Mouse (Mus musculus) heart, postnatal 0 days (tissue): Measurements from ENCODE around the gene Spag9. TPM values are rescaled to one million over a fixed set of nuclear protein-coding genes. Genes with fewer than 3 reads are reported as not detected.

Experiments
- ATAC-seq: fragments of 200-750 bp; cut with Nextera tagmentation; 2 replicates; pipeline ENCODE4 v1.8.0; 2017; ENCODE audit warnings: low read depth, moderate number of reproducible peaks, moderate library complexity; ENCODE audit not compliant: insufficient read depth
- DNase-seq: peaks from one replicate; pipeline ENCODE4 v3.0.0-alpha.2; 2016; ENCODE audit warnings: low spot score
- H3K27ac ChIP-seq: fragments of 300-500 bp; sonication (generic); 2 replicates; pipeline ENCODE4 v1.5.1; 2014; ENCODE audit warnings: low read depth, mild to moderate bottlenecking
- H3K27me3 ChIP-seq: fragments of 300-500 bp; sonication (generic); 2 replicates; pipeline ENCODE4 v1.6.1; 2014; ENCODE audit warnings: low read length, mixed read lengths; ENCODE audit not compliant: control insufficient read depth, insufficient read depth
- H3K36me3 ChIP-seq: fragments of 300-500 bp; sonication (generic); replicated peaks from 2 replicates; pipeline ENCODE4 v1.6.1; 2014; ENCODE audit warnings: low read length, mixed read lengths; ENCODE audit not compliant: control insufficient read depth, insufficient read depth
- H3K4me1 ChIP-seq: fragments of 300-500 bp; sonication (generic); 2 replicates; pipeline ENCODE4 v1.6.1; 2014; ENCODE audit warnings: antibody characterized with exemption; ENCODE audit not compliant: control insufficient read depth, insufficient read depth
- H3K4me2 ChIP-seq: fragments of 300-500 bp; sonication (generic); 2 replicates; pipeline ENCODE4 v1.6.1; 2014; ENCODE audit warnings: low read depth, mild to moderate bottlenecking, low read length, moderate library complexity
- H3K4me3 ChIP-seq: fragments of 300-500 bp; sonication (generic); 2 replicates; pipeline ENCODE4 v1.5.1; 2014; ENCODE audit warnings: low read depth, low read length
- H3K9ac ChIP-seq: fragments of 300-500 bp; sonication (generic); replicated peaks from 2 replicates; pipeline ENCODE4 v1.6.1; 2014; ENCODE audit warnings: low read depth, low read length, mixed read lengths
- H3K9me3 ChIP-seq: fragments of 300-500 bp; sonication (generic); replicated peaks from 2 replicates; pipeline ENCODE4 v1.6.1; 2016; ENCODE audit warnings: low read length; ENCODE audit not compliant: control insufficient read depth
- CTCF ChIP-seq: IDR thresholded peaks from 2 replicates; pipeline ENCODE4 v1.5.1; 2016; ENCODE audit warnings: antibody characterized with exemption, control low read depth, low read depth
- EP300 ChIP-seq: IDR thresholded peaks from 2 replicates; pipeline ENCODE4 v1.6.1; 2016; ENCODE audit warnings: antibody characterized with exemption, low read depth
- WGBS: fragments of 180-500 bp; shearing (Covaris S2); extraction: QIAGEN DNeasy Blood & Tissue Kit; methylation state at CpG from one replicate; pipeline ENCODE4 v1.1.7; 2014; 5-methylcytosine and 5-hydroxymethylcytosine counted together
- polyA plus RNA-seq: library from polyadenylated mRNA; unstranded; fragments of >200 nt; fragmentation: Nextera tagmentation; extraction: Ambion mirVana; gene quantifications from 2 replicates; pipeline ENCODE4 v1.2.1, GENCODE M21; 2015
- total RNA-seq: library from RNA; depleted of rRNA; stranded (reverse); fragments of >200 nt; gene quantifications from 2 replicates; pipeline ENCODE4 v1.2.3, GENCODE M21; 2014; ENCODE audit warnings: low replicate concordance

Spag9 gene
- total and polyA plus RNA-seq, 2 experiments from 2014 or later = 40.0 to 47.8 TPM

DNA sequence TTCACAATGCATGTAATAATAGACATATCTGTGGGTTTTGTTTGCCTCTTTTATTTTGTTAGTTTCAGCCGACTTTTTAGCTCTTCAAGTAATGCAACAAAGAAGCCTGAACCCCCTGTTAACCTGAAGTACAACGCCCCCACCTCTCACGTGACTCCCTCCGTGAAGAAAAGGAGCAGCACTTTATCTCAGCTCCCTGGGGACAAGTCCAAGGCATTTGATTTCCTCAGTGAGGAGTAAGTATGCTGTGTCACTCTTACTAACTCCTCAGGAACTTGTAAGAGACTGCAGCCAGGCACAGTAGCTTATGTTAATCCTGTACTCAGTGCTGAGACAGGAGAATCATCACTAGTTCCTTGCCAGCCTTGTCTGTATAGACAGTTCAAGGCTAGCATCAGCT is 94.6 kb downstream of the Spag9 start:
- WGBS = 62% methylated on average over 4 of the region's 4 CpGs
- no peak overlapping the region for H3K9ac ChIP-seq
- no peak overlapping the region for H3K4me2 ChIP-seq
- no peaks in the 10 kb centered on the region for H3K27me3 ChIP-seq
- TF ChIP-seq EP300 (no peak), CTCF (no peak)
- no peaks in the 10 kb centered on the region for H3K4me1 ChIP-seq
- no peak for ATAC-seq
- H3K4me3 ChIP-seq = no peak overlapping the region
- H3K36me3 ChIP-seq = peaks cover 72% of the 10 kb centered on the region
- no peaks in the 10 kb centered on the region for H3K9me3 ChIP-seq
- no peak overlapping the region for H3K27ac ChIP-seq
- DNase-seq = no peak

DNA sequence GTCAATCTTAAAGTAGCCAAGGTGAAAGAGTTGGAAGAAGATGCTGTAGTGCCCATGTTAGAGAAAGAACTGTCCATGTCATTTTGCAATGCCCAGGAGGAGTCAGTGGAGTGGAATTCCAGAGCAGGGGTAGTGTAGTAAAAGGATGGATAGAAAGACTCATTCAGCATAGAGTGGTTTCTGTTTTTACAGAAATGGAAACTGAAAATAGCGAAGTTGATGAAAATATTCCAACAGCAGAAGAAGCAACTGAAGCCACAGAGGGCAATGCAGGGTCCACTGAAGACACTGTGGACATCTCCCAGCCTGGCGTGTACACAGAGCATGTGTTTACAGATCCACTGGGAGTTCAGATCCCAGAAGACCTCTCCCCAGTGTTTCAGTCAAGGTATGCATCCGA is 101.6 kb downstream of the Spag9 start:
- WGBS = 92% methylated on average over 3 of the region's 3 CpGs

DNA sequence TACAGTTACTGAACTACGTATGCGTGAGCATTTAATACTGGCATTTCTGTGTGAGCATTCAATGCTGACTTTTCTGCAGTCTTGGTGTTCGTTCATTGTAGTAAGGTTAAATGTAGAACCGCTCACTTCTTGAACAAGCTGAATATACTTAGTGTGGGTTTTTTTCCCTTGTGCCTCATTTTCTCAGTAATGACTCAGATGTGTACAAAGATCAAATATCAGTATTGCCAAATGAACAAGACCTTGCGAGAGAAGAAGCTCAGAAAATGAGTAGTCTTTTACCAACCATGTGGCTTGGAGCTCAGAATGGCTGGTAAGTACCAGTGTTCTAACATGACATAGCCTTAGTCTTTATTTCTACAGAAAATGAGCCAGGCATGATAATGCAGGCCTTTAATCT is 102.9 kb downstream of the Spag9 start:
- H3K27me3 ChIP-seq = no peaks in the 10 kb centered on the region
- peaks cover 71% of the 10 kb centered on the region for H3K36me3 ChIP-seq
- 96% methylated on average over 5 of the region's 5 CpGs for WGBS
- no peak overlapping the region for H3K4me3 ChIP-seq
- no peak overlapping the region for H3K9ac ChIP-seq
- DNase-seq = no peak
- ATAC-seq = no peak
- H3K27ac ChIP-seq = no peak overlapping the region
- H3K4me2 ChIP-seq = no peak overlapping the region
- no peaks in the 10 kb centered on the region for H3K4me1 ChIP-seq
- TF ChIP-seq EP300 (no peak), CTCF (no peak)
- no peaks in the 10 kb centered on the region for H3K9me3 ChIP-seq

More for the DNA sequence above, 101.6 kb downstream of the Spag9 start:
- H3K4me2 ChIP-seq = no peak overlapping the region
- no peaks in the 10 kb centered on the region for H3K4me1 ChIP-seq
- no peak overlapping the region for H3K27ac ChIP-seq
- no peak for ATAC-seq
- H3K9ac ChIP-seq = no peak overlapping the region
- no peak for DNase-seq
- TF ChIP-seq EP300 = no peak
- no peak for TF ChIP-seq CTCF
- peaks cover 77% of the 10 kb centered on the region for H3K36me3 ChIP-seq
- H3K9me3 ChIP-seq = no peaks in the 10 kb centered on the region
- H3K27me3 ChIP-seq = no peaks in the 10 kb centered on the region
- no peak overlapping the region for H3K4me3 ChIP-seq

DNA sequence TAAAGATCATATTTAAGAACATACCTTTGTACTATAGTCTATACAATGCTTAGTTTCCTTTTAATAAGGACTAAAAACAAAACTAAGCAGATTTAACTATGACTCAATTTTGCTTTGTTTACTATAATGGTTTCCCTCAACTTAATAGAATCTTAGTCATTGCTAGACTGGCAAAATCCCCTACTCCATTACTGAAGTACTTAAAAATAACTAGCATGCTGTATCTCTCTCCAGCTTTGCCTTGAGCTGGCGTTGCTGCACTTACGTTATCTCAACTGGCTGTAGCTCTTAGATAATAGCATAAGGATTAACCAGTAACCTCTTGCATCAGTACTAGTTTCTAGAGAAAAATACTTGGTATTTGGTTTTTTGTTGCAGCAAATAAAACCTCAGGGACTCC is 117.9 kb downstream of the Spag9 start:
- H3K4me3 ChIP-seq = no peak overlapping the region
- H3K4me2 ChIP-seq = no peak overlapping the region
- WGBS = 40% methylated on average over 2 of the region's 2 CpGs
- H3K9ac ChIP-seq = no peak overlapping the region
- 0 out of 2 replicates have a peak, but pooled peaks cover 4% of the 10 kb centered on the region for H3K4me1 ChIP-seq
- ATAC-seq = no peak
- H3K9me3 ChIP-seq = no peaks in the 10 kb centered on the region
- peak; percentile 27 for DNase-seq
- H3K27me3 ChIP-seq = no peaks in the 10 kb centered on the region
- TF ChIP-seq EP300 (no peak), CTCF (no peak)
- H3K36me3 ChIP-seq = peaks cover 68% of the 10 kb centered on the region
- H3K27ac ChIP-seq = no peak overlapping the region

DNA sequence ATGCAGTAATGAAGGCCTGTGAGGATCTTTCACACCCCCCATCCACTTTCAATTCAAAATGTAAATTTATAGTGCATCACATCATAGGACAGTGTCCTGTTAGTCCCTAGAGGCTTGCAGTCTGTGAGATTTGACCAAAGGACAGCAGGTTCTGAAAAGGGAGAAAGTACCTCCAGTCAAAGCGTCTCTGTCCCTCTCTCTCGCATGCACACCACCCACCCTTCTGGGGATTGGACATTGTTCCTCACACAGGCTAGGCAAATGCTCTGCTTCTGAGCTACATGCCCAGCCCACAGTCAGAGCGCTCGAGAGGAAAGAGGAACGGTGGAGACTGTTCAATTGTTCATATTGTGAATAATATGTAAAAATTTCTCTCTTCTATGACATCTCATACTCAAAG is 119.5 kb downstream of the Spag9 start:
- H3K4me2 ChIP-seq = no peak overlapping the region
- H3K36me3 ChIP-seq = peaks cover 63% of the 10 kb centered on the region
- WGBS = 96% methylated on average over 5 of the region's 5 CpGs
- no peaks in the 10 kb centered on the region for H3K9me3 ChIP-seq
- no peak overlapping the region for H3K27ac ChIP-seq
- H3K4me1 ChIP-seq = 0 out of 2 replicates have a peak, but pooled peaks cover 4% of the 10 kb centered on the region
- no peak overlapping the region for H3K9ac ChIP-seq
- no peak for ATAC-seq
- no peak for DNase-seq
- H3K27me3 ChIP-seq = no peaks in the 10 kb centered on the region
- TF ChIP-seq CTCF = no peak
- no peak for TF ChIP-seq EP300
- H3K4me3 ChIP-seq = no peak overlapping the region

DNA sequence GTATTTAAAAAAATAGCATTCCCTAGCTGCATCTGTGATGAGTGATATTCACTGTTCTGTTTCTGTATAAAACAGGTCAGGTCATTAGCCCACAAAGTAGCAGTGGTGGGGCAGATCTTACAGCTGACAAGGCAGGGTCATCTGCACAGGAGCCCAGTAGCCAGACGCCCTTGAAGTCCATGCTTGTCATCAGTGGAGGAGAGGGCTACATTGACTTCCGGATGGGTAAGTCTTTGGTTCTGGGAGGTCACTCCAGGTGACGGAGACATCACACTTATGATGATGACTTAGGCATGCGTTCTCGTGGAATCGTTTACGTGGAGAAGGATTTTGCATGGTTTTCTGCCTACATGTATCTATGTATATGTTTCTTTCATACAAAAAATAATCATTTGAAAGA is 120.8 kb downstream of the Spag9 start:
- DNase-seq (no peak), ATAC-seq (no peak)
- 97% methylated on average over 7 of the region's 7 CpGs for WGBS
- 0 out of 2 replicates have a peak, but pooled peaks cover 4% of the 10 kb centered on the region for H3K4me1 ChIP-seq
- TF ChIP-seq CTCF = no peak
- TF ChIP-seq EP300 = no peak
- H3K4me2 ChIP-seq = no peak overlapping the region
- H3K27ac ChIP-seq = no peak overlapping the region
- peaks cover 67% of the 10 kb centered on the region for H3K36me3 ChIP-seq
- H3K4me3 ChIP-seq = no peak overlapping the region
- no peak overlapping the region for H3K9ac ChIP-seq
- H3K27me3 ChIP-seq = no peaks in the 10 kb centered on the region
- H3K9me3 ChIP-seq = no peaks in the 10 kb centered on the region
